Mouse (Mus musculus): ENCODE data around the gene Rora. TPM values are rescaled to one million over a fixed set of nuclear protein-coding genes. Genes with fewer than 3 reads are reported as not detected.

The Rora gene
- polyA plus RNA-seq, 1 experiment from 2014 or later = 23.1 TPM

GRCm38 (mm10) chr9:69035456-69035855 lies 381.9 kb downstream of the Rora start:
- Histone ChIP-seq H3K36me3 (replicated peaks; ENCODE audit: insufficient read depth, low read length) (no peaks in the 10 kb centered on the region), H3K4me3 (ENCODE audit: low read depth, low read length) (no peak overlapping the region), H3K4me2 (ENCODE audit: low read depth, low read length) (no peak overlapping the region), H3K27ac (ENCODE audit: low read depth) (no peak overlapping the region), H3K27me3 (ENCODE audit: insufficient read depth, low read length) (no peaks in the 10 kb centered on the region), H3K4me1 (ENCODE audit: insufficient read depth) (peaks cover 2% of the 10 kb centered on the region; the same call in 1 of the 2 replicates), H3K9me3 (ENCODE audit: low read length) (peaks cover 2% of the 10 kb centered on the region; the same call in 1 of the 2 replicates), H3K9ac (replicated peaks) (no peak overlapping the region)
- WGBS (ENCODE audit: insufficient replicate concordance) = 69% methylated on average over 7 of the region's 7 CpGs
- no peak for DNase-seq
- no peak for ATAC-seq
- TF ChIP-seq EP300 (IDR thresholded peaks at IDR 0.05; ENCODE audit: low read depth) (no peak), CTCF (IDR thresholded peaks at IDR 0.05; ENCODE audit: low read depth) (no peak)

DNA sequence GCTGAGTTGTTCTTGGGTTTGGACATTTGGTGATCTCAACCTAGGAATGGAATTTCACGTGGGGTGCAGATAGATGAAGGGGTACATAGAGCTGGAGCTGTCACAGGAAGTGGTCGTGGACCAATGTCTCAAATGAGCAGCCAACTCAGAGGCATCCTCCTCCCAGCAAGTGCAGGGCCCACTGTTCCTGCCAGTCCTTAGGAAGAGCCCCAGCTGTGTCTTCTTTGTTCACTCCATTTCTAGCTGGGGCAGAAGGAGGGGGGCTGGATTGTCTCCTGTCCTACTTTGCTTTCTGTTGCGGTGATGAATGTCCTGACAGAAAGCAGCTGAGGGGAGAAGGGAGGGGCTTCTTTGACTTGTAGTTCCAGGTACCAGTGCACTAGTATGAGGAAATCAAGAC lies 382.7 kb downstream of the Rora start:
- Histone ChIP-seq H3K36me3 (replicated peaks; ENCODE audit: insufficient read depth, low read length) (no peaks in the 10 kb centered on the region), H3K9ac (replicated peaks) (no peak overlapping the region), H3K27me3 (ENCODE audit: insufficient read depth, low read length) (no peaks in the 10 kb centered on the region), H3K4me2 (ENCODE audit: low read depth, low read length) (no peak overlapping the region), H3K4me1 (ENCODE audit: insufficient read depth) (peaks cover 2% of the 10 kb centered on the region; the same call in 1 of the 2 replicates), H3K27ac (ENCODE audit: low read depth) (no peak overlapping the region), H3K9me3 (ENCODE audit: low read length) (peaks cover 2% of the 10 kb centered on the region; the same call in 1 of the 2 replicates), H3K4me3 (ENCODE audit: low read depth, low read length) (no peak overlapping the region)
- ATAC-seq (no peak), DNase-seq (no peak)
- TF ChIP-seq EP300 (IDR thresholded peaks at IDR 0.05; ENCODE audit: low read depth) (no peak), CTCF (IDR thresholded peaks at IDR 0.05; ENCODE audit: low read depth) (no peak)
- 55% methylated on average over 3 of the region's 3 CpGs for WGBS (ENCODE audit: insufficient replicate concordance)

- no peak for TF ChIP-seq EP300 (IDR thresholded peaks at IDR 0.05; ENCODE audit: low read depth)
- TF ChIP-seq CTCF (IDR thresholded peaks at IDR 0.05; ENCODE audit: low read depth) = no peak
- no peaks in the 10 kb centered on the region for H3K36me3 ChIP-seq (replicated peaks; ENCODE audit: insufficient read depth, low read length)
- no peak overlapping the region for H3K4me2 ChIP-seq (ENCODE audit: low read depth, low read length)
- no peaks in the 10 kb centered on the region for H3K4me1 ChIP-seq (ENCODE audit: insufficient read depth)
- H3K4me3 ChIP-seq (ENCODE audit: low read depth, low read length) = no peak overlapping the region
- H3K9ac ChIP-seq (replicated peaks) = no peak overlapping the region
- H3K9me3 ChIP-seq (ENCODE audit: low read length) = no peaks in the 10 kb centered on the region
- 73% methylated on average over 8 of the region's 8 CpGs for WGBS (ENCODE audit: insufficient replicate concordance)
- H3K27me3 ChIP-seq (ENCODE audit: insufficient read depth, low read length) = no peaks in the 10 kb centered on the region
- ATAC-seq (no peak), DNase-seq (no peak)
- H3K27ac ChIP-seq (ENCODE audit: low read depth) = no peak overlapping the region
These were observed 390.5 kb downstream of the Rora start for GRCm38 (mm10) chr9:69043920-69044613.

GRCm38 (mm10) chr9:69044614-69045133 lies 391.1 kb downstream of the Rora start:
- no peaks in the 10 kb centered on the region for H3K36me3 ChIP-seq (replicated peaks; ENCODE audit: insufficient read depth, low read length)
- no peak for ATAC-seq
- no peaks in the 10 kb centered on the region for H3K9me3 ChIP-seq (ENCODE audit: low read length)
- H3K4me3 ChIP-seq (ENCODE audit: low read depth, low read length) = no peak overlapping the region
- no peaks in the 10 kb centered on the region for H3K27me3 ChIP-seq (ENCODE audit: insufficient read depth, low read length)
- no peak overlapping the region for H3K27ac ChIP-seq (ENCODE audit: low read depth)
- DNase-seq = no peak
- TF ChIP-seq EP300 (IDR thresholded peaks at IDR 0.05; ENCODE audit: low read depth) = no peak
- no peak for TF ChIP-seq CTCF (IDR thresholded peaks at IDR 0.05; ENCODE audit: low read depth)
- WGBS (ENCODE audit: insufficient replicate concordance) = 80% methylated on average over 7 of the region's 7 CpGs
- H3K4me2 ChIP-seq (ENCODE audit: low read depth, low read length) = no peak overlapping the region
- no peak overlapping the region for H3K9ac ChIP-seq (replicated peaks)
- no peaks in the 10 kb centered on the region for H3K4me1 ChIP-seq (ENCODE audit: insufficient read depth)

- Histone ChIP-seq H3K4me3 (ENCODE audit: low read depth, low read length) (no peak overlapping the region), H3K4me1 (ENCODE audit: insufficient read depth) (no peaks in the 10 kb centered on the region), H3K36me3 (replicated peaks; ENCODE audit: insufficient read depth, low read length) (no peaks in the 10 kb centered on the region), H3K4me2 (ENCODE audit: low read depth, low read length) (no peak overlapping the region), H3K27ac (ENCODE audit: low read depth) (no peak overlapping the region), H3K27me3 (ENCODE audit: insufficient read depth, low read length) (no peaks in the 10 kb centered on the region), H3K9me3 (ENCODE audit: low read length) (no peaks in the 10 kb centered on the region), H3K9ac (replicated peaks) (no peak overlapping the region)
- DNase-seq (no peak), ATAC-seq (no peak)
- WGBS (ENCODE audit: insufficient replicate concordance) = 86% methylated on average over 8 of the region's 8 CpGs
- TF ChIP-seq CTCF (IDR thresholded peaks at IDR 0.05; ENCODE audit: low read depth) (no peak), EP300 (IDR thresholded peaks at IDR 0.05; ENCODE audit: low read depth) (no peak)
These were observed 392.3 kb downstream of the Rora start for GRCm38 (mm10) chr9:69045908-69046307.

- 69% methylated on average over 8 of the region's 8 CpGs for WGBS (ENCODE audit: insufficient replicate concordance)
- Histone ChIP-seq H3K9me3 (ENCODE audit: low read length) (no peaks in the 10 kb centered on the region), H3K9ac (replicated peaks) (no peak overlapping the region), H3K36me3 (replicated peaks; ENCODE audit: insufficient read depth, low read length) (no peaks in the 10 kb centered on the region), H3K4me3 (ENCODE audit: low read depth, low read length) (no peak overlapping the region), H3K27ac (ENCODE audit: low read depth) (no peak overlapping the region), H3K27me3 (ENCODE audit: insufficient read depth, low read length) (no peaks in the 10 kb centered on the region), H3K4me1 (ENCODE audit: insufficient read depth) (no peaks in the 10 kb centered on the region), H3K4me2 (ENCODE audit: low read depth, low read length) (no peak overlapping the region)
- ATAC-seq (no peak), DNase-seq (no peak)
- TF ChIP-seq EP300 (IDR thresholded peaks at IDR 0.05; ENCODE audit: low read depth) (no peak), CTCF (IDR thresholded peaks at IDR 0.05; ENCODE audit: low read depth) (no peak)
These were observed 397.3 kb downstream of the Rora start for GRCm38 (mm10) chr9:69050856-69051255.
